Mouse (Mus musculus): Measurements from ENCODE around the gene Gltpd2.

Gene Gltpd2

DNA sequence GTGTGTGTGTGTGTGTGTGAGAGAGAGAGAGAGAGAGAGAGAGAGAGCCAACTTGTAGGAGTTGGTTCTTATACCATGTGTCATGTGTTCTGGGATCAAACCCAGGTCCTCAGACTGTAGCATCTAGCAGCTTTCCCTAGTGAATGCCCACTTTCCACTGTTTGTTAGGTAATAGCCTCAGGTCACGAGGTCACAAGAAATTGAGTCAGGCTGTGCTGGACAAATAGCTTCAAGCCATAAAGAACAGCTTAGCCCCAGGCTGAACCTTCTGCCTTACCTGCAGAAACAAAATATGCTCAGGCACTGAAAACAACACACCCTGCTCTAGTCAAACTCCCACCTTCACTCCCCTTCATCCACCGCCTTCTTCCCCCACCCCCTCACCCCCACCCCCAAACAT lies 7.8 kb upstream of the Gltpd2 start:
- ChIA-PET CTCF (interaction anchor here (0.6 to 3.4 kb wide), 11 partner anchors 59 to 584 kb away, joined by 3 to 12 read pairs (median 4); partner anchors contain the start of genes Arrb2 (in 1 of the 4), Med11 (in 1 of the 4), Slc16a11 (in 1 of the 4) and Slc2a4 (in 1 of the 4)), POLR2A (interaction anchor here in 3 of 4 experiments (0.5 to 2.8 kb wide), 10 partner anchors 9 to 210 kb away, joined by 3 to 12 read pairs (median 3); partner anchors contain the start of genes Psmb6 (in 2 of the 3), Gltpd2 (in 1 of the 3) and Pld2 (in 1 of the 3))

DNA sequence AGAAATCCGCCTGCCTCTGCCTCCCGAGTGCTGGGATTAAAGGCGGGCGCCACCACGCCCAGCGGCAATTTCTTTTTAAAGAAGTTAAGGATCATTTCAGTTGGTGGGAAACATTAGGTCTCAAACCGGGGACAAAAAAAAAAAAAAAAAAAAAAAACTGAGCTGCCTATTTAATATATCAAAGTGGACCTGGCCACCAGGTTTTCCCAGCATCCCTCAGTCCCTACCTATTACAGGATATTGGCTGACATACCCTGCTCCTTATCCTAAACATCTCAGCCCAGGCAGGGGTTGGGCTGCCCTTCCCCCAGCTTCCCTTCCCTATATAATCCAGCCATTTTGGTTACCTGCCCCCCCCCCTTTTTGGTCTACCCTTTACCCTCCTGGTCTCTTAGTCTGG lies 7.2 kb upstream of the Gltpd2 start:
- ChIA-PET POLR2A (interaction anchor here in 2 of 4 experiments (0.6 to 1.8 kb wide), 5 partner anchors 14 to 501 kb away, joined by 3 to 5 read pairs (median 3); partner anchors contain the start of genes Pld2 (in 1 of the 2) and Psmb6 (in 1 of the 2)), CTCF (interaction anchor here (0.6 to 3.4 kb wide), 6 partner anchors 80 to 1777 kb away, joined by 3 to 12 read pairs (median 4); partner anchors contain the start of genes Arrb2 (in 1 of the 4) and Slc2a4 (in 1 of the 4))

DNA sequence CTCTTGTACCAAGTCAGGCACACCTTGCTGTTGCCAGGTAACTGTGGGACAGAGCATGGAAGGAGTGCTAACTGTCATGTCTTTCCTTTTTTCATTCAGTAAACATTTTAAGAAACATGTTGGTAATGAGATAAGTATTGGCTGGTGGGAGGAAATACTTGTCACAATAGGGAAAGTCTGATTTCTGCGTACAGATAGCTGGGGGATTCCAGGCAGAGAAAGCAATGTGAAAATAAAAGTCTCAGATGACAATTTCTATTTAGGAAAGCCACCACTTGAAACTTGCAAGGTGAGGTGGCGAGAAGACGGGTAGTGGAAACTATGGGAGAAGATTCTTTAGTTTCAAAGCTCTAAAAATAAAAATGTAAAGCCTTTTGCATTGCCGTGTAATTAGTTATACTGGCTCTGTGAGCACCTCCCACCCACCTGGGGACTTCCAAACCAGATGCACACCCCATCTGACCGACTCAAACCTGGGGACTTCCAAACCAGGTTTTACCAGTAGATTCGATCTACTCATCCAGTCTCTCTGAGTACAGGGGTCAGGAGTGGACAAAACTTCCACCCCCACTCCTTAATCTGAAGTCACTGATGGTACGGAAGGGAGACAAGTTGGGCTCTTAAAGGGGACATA lies 6.2 kb upstream of the Gltpd2 start:
- CTCF ChIA-PET: interaction anchor here in 2 of 4 experiments (1.0 to 1.9 kb wide), 6 partner anchors 8 to 134 kb away, joined by 3 to 5 read pairs (median 4); partner anchors contain the start of genes Med11 (in 1 of the 2), Rnf167 (in 1 of the 2), Slc25a11 (in 1 of the 2) and Tm4sf5 (in 1 of the 2)
- POLR2A ChIA-PET: interaction anchor here in 2 of 4 experiments (1.1 to 2.3 kb wide), 4 partner anchors 12 to 156 kb away, joined by 3 to 9 read pairs (median 3); partner anchors contain the start of genes Arrb2 (in 1 of the 2), Psmb6 (in 1 of the 2) and Spag7 (in 1 of the 2)

DNA sequence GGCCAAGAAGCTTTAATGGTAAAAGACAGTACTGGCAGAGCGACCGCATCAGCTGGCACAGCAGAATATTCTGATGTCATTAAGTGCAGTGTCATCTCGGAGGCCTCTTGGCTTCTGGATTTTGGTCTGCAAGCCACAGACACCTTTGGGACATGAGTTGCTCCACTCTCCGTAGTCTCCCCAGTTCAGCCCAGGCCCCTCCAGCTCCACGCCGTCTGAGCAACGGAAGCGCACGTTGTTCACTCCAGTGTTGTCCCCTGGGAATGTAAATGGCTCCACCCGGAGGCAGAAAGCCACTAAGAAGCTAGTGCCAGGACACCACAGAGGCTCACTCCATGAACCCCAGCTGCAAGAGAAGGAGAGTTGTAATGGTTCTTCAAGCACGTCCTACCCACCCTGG lies 5.5 kb upstream of the Gltpd2 start:
- CTCF ChIA-PET: interaction anchor here in 2 of 4 experiments (1.0 to 1.9 kb wide), 8 partner anchors 9 to 133 kb away, joined by 3 to 6 read pairs (median 4); partner anchors contain the start of genes Med11 (in 1 of the 2), Psmb6 (in 1 of the 2), Rnf167 (in 1 of the 2) and Slc25a11 (in 1 of the 2)
- POLR2A ChIA-PET: interaction anchor here in 3 of 4 experiments (0.6 to 2.3 kb wide), 6 partner anchors 12 to 263 kb away, joined by 3 to 9 read pairs (median 3); partner anchors contain the start of genes Arrb2 (in 1 of the 3), Psmb6 (in 1 of the 3) and Spag7 (in 1 of the 3)

GRCm38 (mm10) chr11:70514288-70514687 lies 4.7 kb upstream of the Gltpd2 start, which contains the start of gene Vmo1:
Gene Vmo1, minus strand, starts transcription at chr11:70514616.
- ChIA-PET CTCF (interaction anchor here in 2 of 4 experiments (0.5 to 1.9 kb wide), 7 partner anchors 9 to 133 kb away, joined by 3 to 6 read pairs (median 4); partner anchors contain the start of genes Med11 (in 1 of the 2), Psmb6 (in 1 of the 2), Rnf167 (in 1 of the 2) and Slc25a11 (in 1 of the 2)), POLR2A (interaction anchor here in 3 of 4 experiments (0.6 to 2.3 kb wide), 4 partner anchors 11 to 263 kb away, joined by 3 to 9 read pairs (median 4); partner anchors contain the start of genes Psmb6 (in 1 of the 3) and Spag7 (in 1 of the 3))

- ChIA-PET POLR2A (interaction anchor here in 1 of 4 experiments (1.5 kb wide), 1 partner anchor 9 kb away, joined by 3 read pairs; the partner anchor contains the start of gene Psmb6), CTCF (interaction anchor here in 3 of 4 experiments (0.6 to 5.1 kb wide), 6 partner anchors 104 to 261 kb away, joined by 3 to 19 read pairs (median 5); no protein-coding TSS in a partner anchor)
These were observed 2.6 kb upstream of the Gltpd2 start for GRCm38 (mm10) chr11:70516352-70516751.

- ChIA-PET CTCF (interaction anchor here (0.6 to 5.1 kb wide), 8 partner anchors 12 to 288 kb away, joined by 3 to 19 read pairs (median 3); no protein-coding TSS in a partner anchor), POLR2A (interaction anchor here in 3 of 4 experiments (0.6 to 2.4 kb wide), 11 partner anchors 8 to 170 kb away, joined by 3 to 12 read pairs (median 4); partner anchors contain the start of genes Pld2 (in 1 of the 3), Rnf167 (in 1 of the 3) and Slc25a11 (in 1 of the 3))
These were observed 560 bp upstream of the Gltpd2 start for GRCm38 (mm10) chr11:70518436-70518835.

DNA sequence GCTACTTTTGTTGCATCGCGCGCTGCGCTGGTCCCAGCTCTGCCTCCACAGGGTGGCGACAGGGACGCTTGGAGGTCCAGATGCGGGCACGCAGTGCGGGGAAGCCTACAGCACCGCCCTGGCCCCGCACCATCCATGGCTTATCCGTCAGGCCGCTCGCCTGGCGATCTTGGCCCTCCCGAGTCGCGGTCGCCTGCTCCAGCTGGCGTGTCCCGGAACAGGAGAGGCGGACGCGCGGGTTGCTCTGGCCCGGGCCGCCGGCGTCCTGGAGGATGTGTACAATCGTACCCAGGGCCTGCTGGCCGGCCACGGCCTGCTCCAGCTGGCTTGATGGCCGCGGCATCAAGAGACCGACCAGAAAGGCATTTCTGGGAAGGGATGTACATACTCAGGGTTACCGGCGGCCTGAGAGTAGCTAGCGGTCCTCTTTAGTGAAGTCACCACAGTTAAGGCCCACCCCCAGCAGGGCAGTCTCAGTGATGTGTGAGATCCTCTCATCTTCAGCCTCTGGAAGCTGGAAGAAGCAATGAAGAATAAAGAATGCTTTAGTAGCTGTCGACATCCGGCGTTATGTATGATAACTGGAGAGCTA lies 1.3 kb downstream of the Gltpd2 start:
- CTCF ChIA-PET: interaction anchor here (0.5 to 5.1 kb wide), 20 partner anchors 9 to 410 kb away, joined by 3 to 19 read pairs (median 3); partner anchors contain the start of gene Arrb2 (in 1 of the 4)
- POLR2A ChIA-PET: interaction anchor here (0.5 to 2.4 kb wide), 31 partner anchors 10 to 1336 kb away, joined by 3 to 13 read pairs (median 4); partner anchors contain the start of genes Arrb2 (in 3 of the 4), Rnf167 (in 3 of the 4), 4930544D05Rik (in 2 of the 4) and Slc25a11 (in 2 of the 4)

DNA sequence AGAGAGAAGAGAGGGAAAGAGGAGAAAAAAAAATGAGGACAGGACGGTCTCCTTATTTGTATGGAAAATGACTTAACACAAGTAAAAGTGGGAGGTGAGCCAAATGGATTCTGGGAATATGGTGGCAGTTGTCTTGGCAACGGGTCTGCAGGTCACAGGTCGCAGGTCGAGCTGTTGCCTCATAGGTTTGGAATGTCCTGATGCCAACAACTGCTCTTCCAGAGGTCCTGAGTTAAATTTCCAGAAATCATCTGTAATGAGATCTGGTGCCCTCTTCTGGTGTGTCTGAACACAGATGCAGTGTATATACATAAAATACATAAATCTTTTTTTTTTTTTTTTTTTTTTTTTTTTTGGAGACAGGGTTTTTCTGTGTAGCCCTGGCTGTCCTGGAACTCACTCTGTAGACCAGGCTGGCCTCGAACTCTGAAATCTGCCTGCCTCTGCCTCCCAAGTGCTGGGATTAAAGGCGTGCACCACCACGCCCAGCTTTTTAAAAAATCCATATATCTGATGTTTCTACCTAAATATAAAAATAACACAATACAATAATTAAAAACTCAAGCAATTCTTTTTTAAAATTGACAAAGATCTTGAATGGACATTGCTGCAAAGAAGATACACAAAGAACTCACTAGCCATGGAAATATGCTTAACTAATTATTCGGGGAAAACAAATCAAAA lies 4.5 kb downstream of the Gltpd2 start:
- POLR2A ChIA-PET: interaction anchor here (0.7 to 3.6 kb wide), 9 partner anchors 85 to 254 kb away, joined by 3 to 39 read pairs (median 4); partner anchors contain the start of genes Arrb2 (in 2 of the 4), Rnf167 (in 1 of the 4) and Slc25a11 (in 1 of the 4)
- CTCF ChIA-PET: interaction anchor here in 3 of 4 experiments (0.6 to 1.0 kb wide), 7 partner anchors 8 to 141 kb away, joined by 3 to 8 read pairs (median 4); no protein-coding TSS in a partner anchor

DNA sequence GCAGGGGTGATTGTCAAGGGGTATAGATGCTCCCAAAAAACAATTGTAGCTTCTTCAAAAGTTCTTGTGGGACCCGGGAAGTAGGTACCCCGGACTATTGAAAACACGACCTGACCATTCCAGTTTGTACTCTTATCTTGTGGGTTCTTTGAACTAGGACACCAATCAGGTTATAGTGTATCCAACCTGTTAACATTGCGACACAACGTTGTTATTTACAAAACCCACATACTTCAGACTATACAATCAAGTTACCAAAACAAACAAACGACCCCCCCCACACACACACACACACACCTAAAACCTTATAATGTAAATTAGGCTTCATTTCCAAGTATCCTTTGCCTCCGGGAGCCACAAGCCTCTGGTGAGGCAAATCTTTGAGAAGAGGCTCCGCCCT lies 5.8 kb downstream of the Gltpd2 start:
- ChIA-PET CTCF (interaction anchor here (0.6 to 1.6 kb wide), 14 partner anchors 10 to 253 kb away, joined by 3 to 7 read pairs (median 4); partner anchors contain the start of genes 4930544D05Rik (in 1 of the 4), Arrb2 (in 1 of the 4), Spag7 (in 1 of the 4) and Vmo1 (in 1 of the 4)), POLR2A (interaction anchor here (0.6 to 3.6 kb wide), 85 partner anchors 8 to 977 kb away, joined by 3 to 39 read pairs (median 4); partner anchors contain the start of genes Rnf167 (in 4 of the 4), Slc25a11 (in 4 of the 4), 4930544D05Rik (in 3 of the 4) and Arrb2 (in 2 of the 4))

DNA sequence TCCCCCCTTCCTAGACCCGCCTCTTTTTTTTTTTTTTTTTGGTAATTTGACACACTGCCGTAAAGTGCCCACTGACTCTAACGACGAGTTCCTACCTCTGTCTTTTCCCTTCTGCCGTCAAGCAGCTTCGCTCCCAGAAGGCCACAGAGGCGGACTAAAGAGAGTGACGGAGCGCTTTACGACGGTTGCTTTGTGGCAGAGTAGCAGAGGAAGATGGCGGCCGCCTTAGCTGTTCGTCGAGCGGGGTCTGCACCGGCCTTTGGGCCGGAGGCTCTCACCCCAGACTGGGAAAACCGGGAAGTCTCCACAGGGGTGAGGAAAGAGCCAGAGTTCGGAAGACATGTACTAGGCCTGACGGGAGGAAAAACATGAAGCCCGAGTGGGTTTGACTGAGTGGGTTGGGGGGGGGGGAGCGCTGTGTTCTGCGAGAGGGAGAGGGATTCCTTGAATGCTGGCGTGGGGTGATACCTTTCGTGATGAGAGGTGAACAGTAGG lies 6.2 kb downstream of the Gltpd2 start, which contains the start of gene Psmb6:
Gene Psmb6 (plus strand): TSS at position 184 of the 495 bp plus-strand sequence.
- ChIA-PET CTCF (interaction anchor here (0.6 to 1.6 kb wide), 19 partner anchors 8 to 252 kb away, joined by 3 to 7 read pairs (median 4); partner anchors contain the start of genes 4930544D05Rik (in 1 of the 4), Arrb2 (in 1 of the 4), Pld2 (in 1 of the 4) and Spag7 (in 1 of the 4)), POLR2A (interaction anchor here (0.6 to 3.6 kb wide), 98 partner anchors 9 to 977 kb away, joined by 3 to 39 read pairs (median 4); partner anchors contain the start of genes Rnf167 (in 4 of the 4), Slc25a11 (in 4 of the 4), 4930544D05Rik (in 3 of the 4) and Arrb2 (in 2 of the 4))

DNA sequence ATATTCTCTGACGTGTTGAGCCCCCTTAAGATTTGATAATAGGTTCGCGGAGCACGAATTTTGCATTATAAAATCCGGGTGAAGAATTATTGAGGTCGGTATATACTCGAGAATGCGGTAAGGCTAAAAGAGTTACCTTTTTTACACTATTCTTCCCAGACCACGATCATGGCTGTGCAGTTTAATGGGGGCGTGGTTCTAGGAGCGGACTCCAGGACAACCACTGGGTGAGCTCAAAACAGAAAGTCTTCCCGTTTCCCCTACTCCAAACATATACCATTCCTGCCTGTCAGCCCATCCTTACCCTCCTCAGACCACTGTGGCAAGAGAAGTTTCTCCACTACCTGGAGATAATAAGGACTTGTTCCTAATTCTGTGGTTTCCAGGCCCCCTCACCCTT lies 6.7 kb downstream of the Gltpd2 start:
- ChIA-PET CTCF (interaction anchor here (0.6 to 1.6 kb wide), 14 partner anchors 9 to 252 kb away, joined by 3 to 7 read pairs (median 4); partner anchors contain the start of genes 4930544D05Rik (in 1 of the 4), Arrb2 (in 1 of the 4), Pld2 (in 1 of the 4) and Vmo1 (in 1 of the 4)), POLR2A (interaction anchor here (0.6 to 3.6 kb wide), 73 partner anchors 9 to 826 kb away, joined by 3 to 39 read pairs (median 4); partner anchors contain the start of genes 4930544D05Rik (in 3 of the 4), Pld2 (in 3 of the 4), Arrb2 (in 2 of the 4) and Pelp1 (in 2 of the 4))

DNA sequence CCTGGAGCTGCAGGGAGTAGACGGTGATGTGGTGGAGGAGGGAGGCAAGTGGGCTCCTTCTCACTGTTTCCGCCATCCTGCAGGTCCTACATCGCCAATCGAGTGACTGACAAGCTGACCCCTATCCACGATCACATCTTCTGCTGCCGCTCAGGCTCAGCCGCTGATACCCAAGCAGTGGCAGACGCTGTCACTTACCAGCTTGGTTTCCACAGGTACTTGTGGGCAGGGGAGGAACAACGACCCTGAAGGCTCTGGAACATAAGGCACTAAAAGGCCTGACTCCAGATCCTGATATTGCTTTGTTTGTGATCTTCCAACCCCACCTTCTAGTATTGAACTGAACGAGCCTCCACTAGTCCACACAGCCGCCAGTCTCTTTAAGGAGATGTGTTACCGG lies 7.2 kb downstream of the Gltpd2 start:
- CTCF ChIA-PET: interaction anchor here in 2 of 4 experiments (1.0 to 1.6 kb wide), 4 partner anchors 14 to 251 kb away, joined by 3 to 7 read pairs (median 4); partner anchors contain the start of genes Arrb2 (in 1 of the 2) and Pld2 (in 1 of the 2)
- POLR2A ChIA-PET: interaction anchor here in 3 of 4 experiments (0.6 to 3.6 kb wide), 29 partner anchors 9 to 289 kb away, joined by 3 to 39 read pairs (median 5); partner anchors contain the start of genes Pld2 (in 3 of the 3), Rnf167 (in 3 of the 3), Slc25a11 (in 3 of the 3) and Arrb2 (in 2 of the 3)

DNA sequence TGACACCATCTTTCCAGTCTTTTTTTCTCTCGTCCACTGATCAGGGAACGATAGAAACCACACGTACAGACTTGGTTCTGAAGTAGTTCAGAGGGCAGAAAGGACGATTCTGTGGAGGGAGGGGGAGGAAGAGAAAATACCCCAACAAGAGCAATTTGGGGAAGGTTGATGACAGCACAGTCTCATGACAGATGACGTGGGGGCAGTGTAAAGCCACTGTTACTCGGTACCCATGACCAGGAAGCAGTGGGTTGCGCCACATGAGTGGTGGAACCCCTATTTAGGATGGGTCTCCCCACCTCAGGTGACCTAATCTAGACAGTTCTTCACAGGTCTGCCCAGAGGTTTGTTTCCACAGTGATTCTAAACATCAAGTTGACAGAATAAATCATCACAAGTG lies 9.6 kb downstream of the Gltpd2 start:
- CTCF ChIA-PET: interaction anchor here in 2 of 4 experiments (1.3 to 1.6 kb wide), 2 partner anchors 9 to 12 kb away, joined by 3 to 4 read pairs; partner anchors contain the start of gene Pld2 (in 1 of the 2)
- POLR2A ChIA-PET: interaction anchor here in 2 of 4 experiments (0.6 to 3.6 kb wide), 6 partner anchors 50 to 119 kb away, joined by 3 to 17 read pairs (median 5); partner anchors contain the start of genes Rnf167 (in 2 of the 2), Slc25a11 (in 2 of the 2) and 4930544D05Rik (in 1 of the 2)

- POLR2A ChIA-PET: interaction anchor here in 3 of 4 experiments (0.7 to 2.0 kb wide), 11 partner anchors 9 to 444 kb away, joined by 3 to 8 read pairs (median 4); partner anchors contain the start of genes Rnf167 (in 2 of the 3), Slc25a11 (in 2 of the 3) and Pld2 (in 1 of the 3)
- CTCF ChIA-PET: interaction anchor here (0.6 to 1.4 kb wide), 12 partner anchors 8 to 240 kb away, joined by 3 to 5 read pairs (median 4); no protein-coding TSS in a partner anchor
These were observed 12.1 kb downstream of the Gltpd2 start for GRCm38 (mm10) chr11:70531065-70531464.
